Mouse (Mus musculus) midbrain, postnatal 0 days (tissue): ENCODE data around the gene Eogt. TPM values are rescaled to one million over a fixed set of nuclear protein-coding genes. Genes with fewer than 3 reads are reported as not detected.

ENCODE experiments used
- ATAC-seq: fragments of 200-750 bp; cut with Nextera tagmentation; 2 replicates; pipeline ENCODE4 v1.8.0; 2017; ENCODE audit warnings: moderate number of reproducible peaks, mild to moderate bottlenecking, moderate TSS enrichment, moderate library complexity; ENCODE audit not compliant: low FRiP score
- DNase-seq: peaks from one replicate; pipeline ENCODE4 v3.0.0-alpha.2; 2015; ENCODE audit warnings: low spot score
- H3K27ac ChIP-seq: fragments of 300-500 bp; sonication (generic); 2 replicates; pipeline ENCODE4 v1.5.1; 2014; ENCODE audit warnings: low read depth, mild to moderate bottlenecking, low read length, mixed read lengths
- H3K27me3 ChIP-seq: fragments of 300-500 bp; sonication (generic); 2 replicates; pipeline ENCODE4 v1.6.1; 2014; ENCODE audit warnings: low read length, control low read depth, mixed read lengths; ENCODE audit not compliant: insufficient read depth
- H3K36me3 ChIP-seq: fragments of 300-500 bp; sonication (generic); 2 replicates; pipeline ENCODE4 v1.6.1; 2014; ENCODE audit warnings: low read length, control low read depth, mixed read lengths; ENCODE audit not compliant: insufficient read depth
- H3K4me1 ChIP-seq: fragments of 300-500 bp; sonication (generic); 2 replicates; pipeline ENCODE4 v1.6.1; 2014; ENCODE audit warnings: mild to moderate bottlenecking, control low read depth, antibody characterized with exemption, low read length, mixed read lengths; ENCODE audit not compliant: insufficient read depth
- H3K4me2 ChIP-seq: fragments of 300-500 bp; sonication (generic); 2 replicates; pipeline ENCODE4 v1.6.1; 2014; ENCODE audit warnings: low read depth, mild to moderate bottlenecking, low read length, mixed read lengths; ENCODE audit not compliant: poor library complexity, severe bottlenecking
- H3K4me3 ChIP-seq: fragments of 300-500 bp; sonication (generic); 2 replicates; pipeline ENCODE4 v1.5.1; 2014; ENCODE audit warnings: low read depth, mild to moderate bottlenecking, low read length, moderate library complexity
- H3K9ac ChIP-seq: fragments of 300-500 bp; sonication (generic); replicated peaks from 2 replicates; pipeline ENCODE4 v1.6.1; 2014; ENCODE audit warnings: mild to moderate bottlenecking, low read length, moderate library complexity, mixed read lengths; ENCODE audit not compliant: poor library complexity, severe bottlenecking
- H3K9me3 ChIP-seq: fragments of 300-500 bp; sonication (generic); 2 replicates; pipeline ENCODE4 v1.6.1; 2016; ENCODE audit warnings: low read length, control low read depth
- CTCF ChIP-seq: IDR thresholded peaks from 2 replicates; pipeline ENCODE4 v1.5.1; 2016; ENCODE audit warnings: antibody characterized with exemption, mild to moderate bottlenecking
- WGBS: fragments of 180-500 bp; shearing (Covaris S2); extraction: QIAGEN DNeasy Blood & Tissue Kit; methylation state at CpG from one replicate; pipeline ENCODE4 v1.1.7; 2014; 5-methylcytosine and 5-hydroxymethylcytosine counted together
- polyA plus RNA-seq: library from polyadenylated mRNA; unstranded; fragments of >200 nt; fragmentation: Nextera tagmentation; extraction: Ambion mirVana; gene quantifications from 2 replicates; pipeline ENCODE4 v1.2.1, GENCODE M21; 2015
- total RNA-seq: library from RNA; depleted of rRNA; stranded (reverse); fragments of >200 nt; gene quantifications from 2 replicates; pipeline ENCODE4 v1.2.3, GENCODE M21; 2014; rRNA removed

Eogt gene
- total RNA-seq = 25.2 and 25.8 TPM in 2 replicates
- 9.9 and 11.7 TPM in 2 replicates for polyA plus RNA-seq

DNA sequence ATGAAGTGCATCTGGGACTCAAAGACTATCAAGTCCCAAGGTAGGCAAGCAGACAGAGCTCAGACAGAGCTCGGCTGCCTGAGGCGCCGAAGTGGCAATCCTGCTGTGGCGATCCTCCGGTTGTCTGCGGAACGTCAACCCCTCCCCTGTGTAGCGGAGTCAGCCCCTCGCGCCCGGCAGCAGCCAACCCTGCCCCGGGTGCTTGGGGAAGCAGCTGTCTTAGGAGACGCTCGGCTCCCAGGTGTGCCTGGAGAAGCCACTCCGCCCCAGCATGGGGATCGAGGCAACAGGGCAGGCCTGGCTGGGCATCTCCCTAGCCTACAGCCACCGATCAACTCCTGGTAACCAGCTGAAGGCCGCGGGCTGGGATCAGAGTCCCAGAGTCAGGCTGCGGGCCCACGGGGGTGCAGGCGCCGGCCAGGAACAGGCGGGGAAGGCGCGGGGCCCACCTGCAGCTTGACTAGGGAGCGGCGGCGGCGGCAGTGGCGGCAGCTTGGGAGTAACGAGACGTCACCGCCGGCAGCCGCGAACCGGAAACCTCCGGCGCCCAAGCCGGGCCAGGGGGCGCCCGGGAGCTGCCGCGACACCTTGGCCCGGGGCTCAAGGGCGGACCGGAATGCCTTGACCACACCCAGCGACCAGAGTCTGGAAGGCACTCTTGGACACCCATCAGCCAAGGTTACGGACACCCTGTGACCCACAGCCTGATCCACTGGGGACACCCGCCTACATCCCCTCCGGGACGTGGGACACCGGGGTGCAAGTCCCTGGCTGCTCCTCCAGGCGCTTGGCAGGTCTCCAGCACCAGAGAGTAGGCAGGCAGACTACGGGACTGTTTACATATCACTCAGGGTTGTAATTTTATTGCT lies at the start of gene Eogt:
Gene Eogt (minus strand): TSS at position 800 of the 869 bp plus-strand sequence.
- DNase-seq = peak; percentile 42
- under 1% methylated on average over 51 of the region's 56 CpGs for WGBS
- no peaks in the 10 kb centered on the region for H3K27me3 ChIP-seq
- peaks cover 6% of the 10 kb centered on the region; the same call in 1 of the 2 replicates for H3K4me1 ChIP-seq
- peak; percentile 59 for TF ChIP-seq CTCF
- H3K4me2 ChIP-seq = peak within 1 kb of the TSS; percentile 93
- H3K27ac ChIP-seq = peak within 1 kb of the TSS; percentile 77
- H3K9me3 ChIP-seq = no peaks in the 10 kb centered on the region
- ATAC-seq = peak; percentile 83
- H3K9ac ChIP-seq = peak within 1 kb of the TSS; percentile 87
- H3K4me3 ChIP-seq = peak within 1 kb of the TSS; percentile 49
- H3K36me3 ChIP-seq = no peaks in the 10 kb centered on the region

DNA sequence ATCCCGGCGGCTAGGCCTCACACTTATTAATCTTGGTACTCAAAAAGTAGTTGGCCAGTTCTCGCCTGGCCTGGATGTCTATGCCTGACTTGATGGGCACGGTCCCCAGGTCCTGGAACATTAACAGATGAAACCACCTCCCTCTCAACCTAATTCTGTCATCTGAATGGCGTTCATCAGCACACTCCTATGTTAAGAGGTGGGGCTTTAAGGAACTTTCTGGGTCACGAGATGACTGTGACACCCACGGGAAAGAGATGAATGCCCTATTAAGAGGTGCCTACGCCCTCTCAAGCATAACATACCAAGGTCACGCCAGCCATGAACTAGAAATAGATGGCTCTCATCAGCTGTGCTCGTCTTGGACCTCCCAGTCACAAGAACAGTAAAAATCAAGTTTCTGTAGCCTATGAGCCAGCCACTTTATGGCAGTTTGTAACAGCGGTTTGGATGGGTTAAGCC lies 30.4 kb upstream of the Eogt start:
- Histone ChIP-seq H3K9ac (peak overlapping the region; percentile 90), H3K4me3 (peak overlapping the region; percentile 87), H3K27ac (peak overlapping the region; percentile 79), H3K9me3 (no peaks in the 10 kb centered on the region), H3K27me3 (no peaks in the 10 kb centered on the region), H3K4me1 (0 out of 2 replicates have a peak, but pooled peaks cover 5% of the 10 kb centered on the region), H3K36me3 (peaks cover 11% of the 10 kb centered on the region; the same call in 1 of the 2 replicates), H3K4me2 (peak overlapping the region; percentile 81)
- ATAC-seq (peak; percentile 67), DNase-seq (peak; percentile 52)
- 12% methylated on average over 11 of the region's 11 CpGs for WGBS
- TF ChIP-seq CTCF = no peak

DNA sequence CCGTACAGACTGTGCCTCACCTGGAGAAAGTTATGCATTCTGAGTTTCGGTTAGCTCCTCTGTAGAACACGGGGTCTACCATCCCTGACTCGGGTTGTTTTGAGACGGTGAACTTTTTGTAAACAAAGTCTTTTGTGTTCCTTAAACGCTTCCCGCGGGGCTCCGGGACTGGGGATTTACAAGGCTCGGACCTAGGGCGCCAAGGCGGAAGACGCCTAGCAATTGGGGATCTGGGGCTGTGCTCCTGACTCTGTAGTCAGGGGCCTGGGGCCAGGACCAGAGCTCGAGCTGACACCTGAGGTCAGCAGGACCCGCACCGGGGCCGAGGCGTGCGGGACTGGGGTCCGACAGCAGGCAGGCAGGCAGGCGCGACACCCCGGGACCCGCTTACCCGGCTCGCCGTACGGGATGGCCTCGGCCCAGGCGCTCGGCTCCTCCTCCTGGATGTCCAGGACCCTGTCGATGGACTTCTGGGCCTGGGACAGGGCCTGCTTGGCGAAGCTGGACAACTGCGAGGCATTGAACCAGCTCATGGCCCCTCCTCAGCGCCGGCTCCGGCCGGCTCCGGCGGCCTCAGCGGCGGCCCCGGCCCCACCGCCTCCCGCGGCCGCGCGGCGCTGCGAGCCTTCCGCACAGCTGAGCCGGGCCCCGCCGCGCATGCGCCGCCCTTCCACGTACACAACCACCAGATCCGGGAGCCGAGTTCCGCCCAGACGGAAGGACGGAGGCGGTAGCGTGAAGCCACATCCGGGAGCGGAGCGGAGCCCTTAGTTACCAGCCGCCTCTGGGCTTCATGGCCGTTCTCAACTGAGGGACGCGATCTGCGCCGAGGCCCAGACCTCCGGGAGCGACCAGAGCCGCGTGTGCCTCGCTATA lies 29.7 kb upstream of the Eogt start, which contains the start of gene Tmf1:
Gene Tmf1 (minus strand): TSS at position 632 of the 876 bp plus-strand sequence.
- peak; percentile 97 for DNase-seq
- Histone ChIP-seq H3K4me2 (peak within 1 kb of the TSS; percentile 81), H3K9me3 (no peaks in the 10 kb centered on the region), H3K4me1 (0 out of 2 replicates have a peak, but pooled peaks cover 5% of the 10 kb centered on the region), H3K9ac (peak within 1 kb of the TSS; percentile 90), H3K36me3 (peaks cover 11% of the 10 kb centered on the region; the same call in 1 of the 2 replicates), H3K27ac (peak within 1 kb of the TSS; percentile 79), H3K4me3 (peak within 1 kb of the TSS; percentile 87), H3K27me3 (no peaks in the 10 kb centered on the region)
- WGBS = under 1% methylated on average over 79 of the region's 80 CpGs
- ATAC-seq = peak; percentile 96
- TF ChIP-seq CTCF = no peak

DNA sequence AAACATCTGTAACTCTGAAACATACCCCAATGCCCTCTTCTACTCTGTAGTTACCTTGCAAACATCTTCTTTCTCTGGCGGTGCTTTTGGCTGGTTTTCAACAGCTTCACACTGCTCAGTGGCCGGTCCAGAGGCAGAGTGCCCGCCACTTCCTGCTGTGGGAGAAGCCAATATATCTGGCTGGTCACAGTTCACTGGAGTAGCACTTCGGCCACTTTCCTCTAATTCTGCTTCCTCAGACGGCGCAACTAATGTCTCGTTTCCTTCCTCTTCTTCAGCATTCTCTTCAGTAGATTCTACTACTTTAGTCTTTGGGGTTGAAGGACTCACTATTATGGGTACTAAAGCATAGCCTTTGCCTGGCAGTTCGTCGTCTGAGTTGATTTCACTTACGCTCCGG lies 26.7 kb upstream of the Eogt start:
- TF ChIP-seq CTCF = no peak
- 0 out of 2 replicates have a peak, but pooled peaks cover 5% of the 10 kb centered on the region for H3K4me1 ChIP-seq
- peaks cover 15% of the 10 kb centered on the region; the same call in 1 of the 2 replicates for H3K36me3 ChIP-seq
- ATAC-seq = no peak
- no peak overlapping the region for H3K27ac ChIP-seq
- H3K4me3 ChIP-seq = no peak overlapping the region
- H3K9ac ChIP-seq = no peak overlapping the region
- DNase-seq = no peak
- H3K4me2 ChIP-seq = no peak overlapping the region
- H3K27me3 ChIP-seq = no peaks in the 10 kb centered on the region
- H3K9me3 ChIP-seq = no peaks in the 10 kb centered on the region
- 71% methylated on average over 11 of the region's 11 CpGs for WGBS

DNA sequence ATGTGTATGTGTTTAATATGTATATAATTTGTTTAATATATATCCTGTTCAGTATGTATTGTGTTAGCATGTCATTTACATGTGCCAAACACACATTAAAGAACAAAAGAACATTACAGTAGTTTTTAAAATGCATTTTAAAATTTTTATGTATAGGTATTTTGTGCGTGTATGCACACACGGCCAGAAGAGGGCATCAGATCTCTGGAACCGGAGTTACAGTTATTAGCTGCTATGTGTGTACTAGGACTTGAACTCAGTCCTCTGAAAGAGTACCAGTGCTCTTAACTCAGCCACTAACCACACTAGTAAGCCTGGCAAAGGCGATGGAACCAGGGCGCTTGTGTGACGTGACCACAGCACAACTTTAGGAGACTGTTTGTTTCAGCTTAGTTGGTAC lies 1.2 kb upstream of the Eogt start:
- Histone ChIP-seq H3K27me3 (no peaks in the 10 kb centered on the region), H3K4me1 (peaks cover 6% of the 10 kb centered on the region; the same call in 1 of the 2 replicates), H3K4me3 (no peak overlapping the region), H3K36me3 (no peaks in the 10 kb centered on the region), H3K27ac (no peak overlapping the region), H3K9ac (no peak overlapping the region), H3K4me2 (no peak overlapping the region), H3K9me3 (no peaks in the 10 kb centered on the region)
- peak; percentile 54 for TF ChIP-seq CTCF
- 81% methylated on average over 6 of the region's 6 CpGs for WGBS
- no peak for DNase-seq
- ATAC-seq = no peak
